Mouse (Mus musculus): ENCODE results near the gene Xaf1. TPM values are rescaled to one million over a fixed set of nuclear protein-coding genes. Genes with fewer than 3 reads are reported as not detected.

Xaf1 gene
- not detected in 2 replicates for polyA plus RNA-seq (2012)

DNA sequence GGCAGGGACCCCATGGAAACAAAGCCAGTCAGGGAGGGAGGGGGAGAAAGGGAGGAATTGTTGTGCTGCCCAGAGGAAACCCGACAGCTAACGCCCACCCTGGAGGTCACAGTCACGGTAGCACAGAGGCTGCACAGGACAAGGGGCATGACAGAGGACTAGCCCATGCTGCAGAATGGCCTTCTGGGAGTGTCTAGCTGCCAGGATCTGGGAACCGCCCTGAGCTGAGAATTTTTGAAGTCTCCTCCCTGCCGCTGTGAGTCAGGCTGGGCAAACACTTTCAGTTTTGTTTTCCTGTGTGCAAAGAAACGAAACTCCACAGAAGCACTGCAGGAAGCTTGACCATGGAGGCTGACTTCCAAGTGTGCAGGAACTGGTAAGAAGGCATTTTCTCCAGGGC is at the start of gene Xaf1:
Xaf1 (plus strand) TSS at position 296 of the 400 bp plus-strand sequence.
- TF ChIP-seq GATA1 (IDR thresholded peaks at IDR 0.05; ENCODE audit: low read length), result no peak

DNA sequence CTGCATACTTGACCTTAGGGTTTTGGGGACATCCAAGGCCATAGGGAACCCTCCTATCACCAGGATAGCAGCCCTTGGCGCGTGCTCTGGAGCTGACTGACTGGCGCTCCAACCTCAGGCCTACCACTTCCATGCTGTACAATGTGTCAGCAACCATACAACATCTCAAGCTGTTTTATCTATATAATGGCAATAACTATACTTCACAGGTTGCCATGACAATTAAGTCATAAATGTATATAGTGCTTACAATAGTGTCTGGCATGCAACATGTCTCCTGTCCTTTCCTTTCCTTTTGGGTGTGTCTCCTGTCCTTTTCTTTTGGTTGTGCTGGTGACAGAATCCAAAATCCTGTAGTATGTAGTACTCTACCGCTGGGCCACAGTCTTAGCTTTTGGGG is 45.8 kb upstream of the Xaf1 start:
- no peak for TF ChIP-seq GATA1 (IDR thresholded peaks at IDR 0.05; ENCODE audit: low read length)

DNA sequence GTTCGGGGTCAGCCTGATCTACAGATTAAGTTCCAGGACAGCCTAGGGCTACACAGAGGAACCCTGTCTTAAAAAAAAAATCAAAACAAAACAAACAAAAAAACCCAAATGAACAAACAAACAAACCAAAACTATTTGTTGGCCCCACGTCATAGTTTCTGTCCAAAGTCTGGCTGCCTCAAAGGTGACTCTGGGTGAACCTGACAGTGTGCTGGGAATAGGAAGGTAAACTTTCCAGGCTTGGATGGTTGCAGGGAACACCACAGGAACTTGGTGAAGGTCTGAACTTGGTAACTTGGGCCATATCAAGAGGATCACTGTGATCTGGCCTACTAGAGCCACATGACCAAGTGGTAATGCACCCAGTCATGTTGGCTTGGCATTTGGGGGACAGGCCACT is 45.0 kb upstream of the Xaf1 start:
- TF ChIP-seq GATA1 (IDR thresholded peaks at IDR 0.05; ENCODE audit: low read length), result no peak

- no peak for TF ChIP-seq GATA1 (IDR thresholded peaks at IDR 0.05; ENCODE audit: low read length)
Measured at GRCm38 (mm10) chr11:72265483-72265882, 35.9 kb upstream of the Xaf1 start.

- TF ChIP-seq GATA1 (IDR thresholded peaks at IDR 0.05; ENCODE audit: low read length), result no peak
Measured at GRCm38 (mm10) chr11:72266207-72266959, 35.0 kb upstream of the Xaf1 start.

GRCm38 (mm10) chr11:72266960-72267560 is 34.4 kb upstream of the Xaf1 start, which contains the start of gene Slc13a5:
TSS of gene Slc13a5 (minus strand) at chr11:72267222.
- TF ChIP-seq GATA1 (IDR thresholded peaks at IDR 0.05; ENCODE audit: low read length), result no peak

- no peak for TF ChIP-seq GATA1 (IDR thresholded peaks at IDR 0.05; ENCODE audit: low read length)
Measured at GRCm38 (mm10) chr11:72271761-72272160, 29.7 kb upstream of the Xaf1 start.

DNA sequence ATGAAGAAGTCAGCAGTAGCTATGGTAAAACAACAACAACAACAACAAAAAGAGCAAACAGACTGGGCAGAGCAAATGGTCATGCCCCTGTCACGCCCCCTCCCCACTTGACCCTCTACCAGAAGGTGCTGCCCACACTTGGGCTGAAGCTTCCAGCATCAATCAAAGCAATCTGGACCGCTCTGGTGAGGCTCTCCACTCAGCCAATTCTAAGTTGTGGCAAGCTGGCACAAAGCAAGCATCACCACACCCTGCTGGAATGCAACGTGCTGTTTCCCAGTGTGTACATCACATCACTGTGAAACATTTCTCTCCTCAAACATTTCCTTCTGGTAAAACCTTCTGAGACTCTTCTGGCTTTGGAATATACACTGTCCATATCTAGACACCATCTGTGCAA is 28.1 kb upstream of the Xaf1 start:
- TF ChIP-seq GATA1 (IDR thresholded peaks at IDR 0.05; ENCODE audit: low read length), result no peak

DNA sequence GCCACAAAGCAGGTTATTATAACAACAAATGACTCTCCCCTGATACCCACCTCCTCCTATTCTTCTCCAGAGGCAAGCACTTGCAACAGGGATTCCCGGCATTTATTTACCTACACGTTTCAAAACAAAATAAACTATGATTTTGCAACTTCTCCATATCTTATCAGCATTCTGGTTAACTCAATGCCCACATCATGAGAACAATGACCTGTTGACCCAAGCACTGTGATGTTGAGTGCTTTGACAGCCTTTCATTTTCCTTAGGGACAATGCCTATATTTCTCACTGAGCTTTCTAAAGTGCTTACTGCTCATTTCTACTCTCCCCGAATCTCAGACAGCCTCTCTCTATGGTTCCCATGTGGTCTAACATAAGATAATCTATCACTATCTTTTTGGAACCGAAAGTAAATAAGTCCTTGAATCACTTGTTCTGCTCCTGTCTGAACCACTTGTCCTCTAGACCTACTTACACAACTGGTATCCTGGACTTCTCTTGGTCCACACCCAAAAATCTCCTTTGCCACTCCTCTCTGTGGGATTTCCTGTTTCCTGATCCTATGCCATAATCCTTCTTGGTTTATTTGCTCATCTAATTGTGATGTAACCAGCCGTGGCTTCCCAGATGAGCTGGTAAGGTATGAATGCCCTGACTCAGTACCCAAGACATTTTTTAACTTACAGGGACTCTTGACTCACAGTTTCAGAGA is 20.1 kb upstream of the Xaf1 start:
- TF ChIP-seq GATA1 (IDR thresholded peaks at IDR 0.05; ENCODE audit: low read length), result no peak

DNA sequence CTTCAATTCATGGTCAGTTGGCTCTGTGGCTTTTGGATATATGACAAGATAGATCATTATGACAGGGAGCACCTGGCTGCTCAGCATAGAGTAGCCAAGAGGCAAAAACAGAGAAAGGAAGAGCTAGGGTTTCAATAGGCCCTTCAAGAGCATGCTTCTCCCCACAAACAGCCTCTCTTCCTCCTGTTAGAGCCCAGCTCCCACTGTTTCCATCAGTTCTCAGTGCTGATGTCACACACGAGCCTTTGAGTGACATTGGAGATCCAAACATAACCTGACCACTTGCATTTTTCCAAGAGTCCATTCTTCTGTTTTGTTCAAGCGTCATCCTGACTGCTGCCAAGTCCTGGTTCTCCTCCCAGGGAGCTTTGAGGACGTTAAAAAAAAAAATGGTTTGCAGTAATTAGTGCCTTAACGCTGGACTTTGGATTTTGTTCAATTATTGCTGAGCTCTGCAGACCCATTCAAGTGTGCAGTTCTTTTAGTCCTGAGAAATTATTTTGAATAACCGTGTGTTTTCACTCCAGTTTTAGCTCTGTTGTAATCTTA is 19.5 kb upstream of the Xaf1 start:
- TF ChIP-seq GATA1 (IDR thresholded peaks at IDR 0.05; ENCODE audit: low read length), result no peak

DNA sequence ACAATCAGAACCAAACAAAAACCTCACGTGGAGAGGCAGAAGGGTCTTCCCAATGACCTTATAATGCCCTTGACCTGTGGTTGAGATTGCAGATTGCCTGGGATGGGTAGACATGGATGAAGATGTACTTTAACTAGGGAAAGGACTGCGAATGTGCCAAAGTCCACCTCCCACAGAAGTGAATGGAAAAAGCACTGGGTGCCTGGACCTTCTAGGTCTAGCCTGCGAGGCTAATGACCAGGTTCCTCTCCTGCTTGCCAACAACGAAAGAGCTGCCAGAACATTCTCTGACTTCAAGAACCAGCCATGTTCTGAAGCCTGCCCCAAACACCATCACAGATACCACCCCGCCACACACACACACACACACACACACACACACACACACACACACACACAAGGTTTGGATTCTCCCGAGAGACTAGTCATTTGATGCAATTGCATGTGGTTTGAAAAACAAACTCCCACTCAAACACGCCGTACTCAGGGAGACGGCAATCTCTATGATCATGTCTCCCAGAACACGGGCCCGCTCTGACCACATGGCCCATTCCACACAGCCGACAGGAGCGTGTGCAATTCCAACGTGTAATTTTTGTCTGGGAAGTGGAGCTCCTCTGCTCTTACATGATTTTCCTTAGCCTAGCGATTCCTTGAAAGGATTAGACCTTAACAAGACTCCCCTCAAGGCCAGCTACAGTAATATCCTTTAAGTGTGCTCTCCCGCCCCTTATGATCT is 17.8 kb upstream of the Xaf1 start:
- no peak for TF ChIP-seq GATA1 (IDR thresholded peaks at IDR 0.05; ENCODE audit: low read length)

- TF ChIP-seq GATA1 (IDR thresholded peaks at IDR 0.05; ENCODE audit: low read length), result no peak
Measured at GRCm38 (mm10) chr11:72284532-72285182, 16.8 kb upstream of the Xaf1 start.

- TF ChIP-seq GATA1 (IDR thresholded peaks at IDR 0.05; ENCODE audit: low read length), result no peak
Measured at GRCm38 (mm10) chr11:72285971-72286480, 15.4 kb upstream of the Xaf1 start.

DNA sequence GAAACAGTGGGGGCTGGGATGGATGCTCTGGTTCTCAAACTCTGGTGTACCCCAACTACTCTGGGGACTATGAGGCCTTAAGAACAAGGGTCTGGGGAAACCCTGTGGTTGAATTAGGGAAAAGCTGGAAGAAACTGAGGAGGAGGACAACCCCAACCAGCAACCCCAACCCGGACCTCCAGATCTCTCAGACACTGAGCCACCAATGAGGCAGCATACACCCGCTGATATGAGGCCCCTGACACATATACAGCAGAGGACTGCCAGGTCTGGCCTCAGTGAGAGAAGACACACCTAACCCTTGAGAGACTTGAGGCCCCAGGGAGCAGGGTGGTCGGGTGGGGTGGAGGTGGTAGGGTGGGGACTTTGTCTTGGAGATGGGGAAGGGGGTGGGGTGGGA is 14.8 kb upstream of the Xaf1 start:
- no peak for TF ChIP-seq GATA1 (IDR thresholded peaks at IDR 0.05; ENCODE audit: low read length)

DNA sequence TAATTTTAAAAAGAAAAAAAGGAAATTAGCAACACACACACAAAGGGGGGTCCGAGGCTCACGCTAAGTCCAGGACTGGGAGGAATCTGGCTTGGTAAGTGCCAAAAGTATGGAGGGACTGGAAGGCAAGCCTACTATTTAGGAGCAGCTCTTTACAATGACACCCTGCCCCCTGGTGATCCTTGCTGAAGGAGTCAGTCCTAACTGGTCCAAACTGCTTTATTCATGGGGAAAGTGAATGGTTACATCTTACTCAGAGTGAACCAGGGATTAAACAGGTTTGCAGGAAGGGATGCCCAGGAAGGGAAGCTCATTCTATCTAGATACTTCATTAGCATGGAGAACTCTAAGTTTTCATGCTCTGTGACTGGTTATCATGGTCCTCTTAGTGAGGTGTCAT is 14.3 kb upstream of the Xaf1 start:
- TF ChIP-seq GATA1 (IDR thresholded peaks at IDR 0.05; ENCODE audit: low read length), result no peak
